Mouse (Mus musculus): ENCODE measurements at regions not wholly inside any gene's neighbourhood (a gene's known extent, or its start where the extent isn't known, plus 50 kb on each side); places are given as distances from the start of the nearest gene placed in this dataset.

- no peak for DNase-seq (ENCODE audit: low spot score)
Measured at GRCm38 (mm10) chr2:101206637-101207036, 417.9 kb upstream of the Rag2 start.

GRCm38 (mm10) chr2:101209136-101209535, 415.4 kb upstream of the Rag2 start:
- DNase-seq (ENCODE audit: low spot score), result no peak

GRCm38 (mm10) chr2:101220759-101221158, 403.8 kb upstream of the Rag2 start:
- DNase-seq (ENCODE audit: low spot score), result no peak

- no peak for DNase-seq (ENCODE audit: low spot score)
Measured at GRCm38 (mm10) chr2:101242983-101243382, 381.5 kb upstream of the Rag2 start.

GRCm38 (mm10) chr2:101247133-101247532, 377.4 kb upstream of the Rag2 start:
- DNase-seq (ENCODE audit: low spot score), result peak; percentile 21

- DNase-seq (ENCODE audit: low spot score), result no peak
Measured at GRCm38 (mm10) chr2:101252228-101252627, 372.3 kb upstream of the Rag2 start.

- DNase-seq (ENCODE audit: low spot score), result no peak
Measured at GRCm38 (mm10) chr2:101256464-101256863, 368.1 kb upstream of the Rag2 start.

GRCm38 (mm10) chr2:101263934-101264333, 360.6 kb upstream of the Rag2 start:
- no peak for DNase-seq (ENCODE audit: low spot score)

GRCm38 (mm10) chr2:101266685-101267374, 357.7 kb upstream of the Rag2 start:
- no peak for DNase-seq (ENCODE audit: low spot score)

GRCm38 (mm10) chr2:101274045-101274664, 350.4 kb upstream of the Rag2 start:
- DNase-seq (ENCODE audit: low spot score), result no peak

GRCm38 (mm10) chr2:101284886-101285285, 339.6 kb upstream of the Rag2 start:
- no peak for DNase-seq (ENCODE audit: low spot score)

- DNase-seq (ENCODE audit: low spot score), result no peak
Measured at GRCm38 (mm10) chr2:101288119-101288518, 336.4 kb upstream of the Rag2 start.

GRCm38 (mm10) chr2:101289168-101289567, 335.4 kb upstream of the Rag2 start:
- peak; percentile 60 for DNase-seq (ENCODE audit: low spot score)

- no peak for DNase-seq (ENCODE audit: low spot score)
Measured at GRCm38 (mm10) chr2:101290738-101291137, 333.8 kb upstream of the Rag2 start.

GRCm38 (mm10) chr2:101295678-101296368, 328.7 kb upstream of the Rag2 start:
- peak; percentile 48 for DNase-seq (ENCODE audit: low spot score)

- DNase-seq (ENCODE audit: low spot score), result no peak
Measured at GRCm38 (mm10) chr2:101296369-101296682, 328.2 kb upstream of the Rag2 start.

- DNase-seq (ENCODE audit: low spot score), result no peak
Measured at GRCm38 (mm10) chr2:101296778-101297177, 327.7 kb upstream of the Rag2 start.

- DNase-seq (ENCODE audit: low spot score), result no peak
Measured at GRCm38 (mm10) chr2:101299126-101299525, 325.4 kb upstream of the Rag2 start.

- no peak for DNase-seq (ENCODE audit: low spot score)
Measured at GRCm38 (mm10) chr2:101300106-101300505, 324.4 kb upstream of the Rag2 start.

GRCm38 (mm10) chr2:101321286-101321914, 303.1 kb upstream of the Rag2 start:
- no peak for DNase-seq (ENCODE audit: low spot score)

GRCm38 (mm10) chr2:101356709-101357108, 267.8 kb upstream of the Rag2 start:
- DNase-seq (ENCODE audit: low spot score), result no peak

- peak; percentile 40 for DNase-seq (ENCODE audit: low spot score)
Measured at GRCm38 (mm10) chr2:101364256-101364655, 260.3 kb upstream of the Rag2 start.

- DNase-seq (ENCODE audit: low spot score), result no peak
Measured at GRCm38 (mm10) chr2:101368278-101368677, 256.2 kb upstream of the Rag2 start.
